Mouse (Mus musculus): ENCODE measurements around the gene Ppp2r5a. TPM values are rescaled to one million over a fixed set of nuclear protein-coding genes. Genes with fewer than 3 reads are reported as not detected.
"Not testable (repeated sequence)": the region's sequence is repeated elsewhere in the genome, so short reads cannot be mapped to it uniquely, and the experiment has no call there.

Gene Ppp2r5a
- polyA plus RNA-seq, 1 experiment, result 44.7 TPM

DNA sequence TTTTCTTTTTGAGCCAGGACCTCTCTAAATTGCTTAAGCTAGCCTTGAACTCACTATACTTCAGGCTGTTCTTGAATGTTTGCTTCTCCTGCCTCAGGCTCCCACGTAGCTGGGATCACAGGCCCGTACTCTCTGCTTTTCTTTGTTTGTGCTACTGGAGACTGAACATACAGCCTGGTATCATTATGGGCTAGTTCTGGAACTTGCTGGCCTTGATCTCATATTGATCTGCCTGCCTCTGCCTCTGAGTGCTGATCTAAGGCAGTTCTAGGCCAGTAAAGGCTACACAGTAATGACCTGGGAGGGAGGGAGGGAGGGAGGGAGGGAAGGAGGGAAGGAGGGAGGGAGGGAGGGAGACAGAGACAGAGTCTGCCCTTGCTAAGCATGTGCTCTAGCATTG is 20.1 kb upstream of the Ppp2r5a start:
- TF ChIP-seq CTCF (IDR thresholded peaks at IDR 0.05; ENCODE audit: borderline replicate concordance, insufficient read depth, low read depth, low read length) (no peak), POLR2A (IDR thresholded peaks at IDR 0.05; ENCODE audit: borderline replicate concordance, insufficient read depth, low read length) (no peak)
- Histone ChIP-seq H3K4me1 (ENCODE audit: control insufficient read depth, insufficient read depth, low read length) (no peaks in the 10 kb centered on the region), H3K4me3 (replicated peaks; ENCODE audit: insufficient read depth, low read depth, low read length) (no peak overlapping the region), H3K27me3 (ENCODE audit: control insufficient read depth, insufficient read depth, low read length) (no peaks in the 10 kb centered on the region), H3K27ac (ENCODE audit: insufficient read depth, low read length) (no peak overlapping the region)
- no peak for DNase-seq
- WGBS, result 92% methylated on average over 2 of the region's 2 CpGs

- DNase-seq; H3K27ac ChIP-seq (ENCODE audit: insufficient read depth, low read length); H3K27me3 ChIP-seq (ENCODE audit: control insufficient read depth, insufficient read depth, low read length); H3K4me1 ChIP-seq (ENCODE audit: control insufficient read depth, insufficient read depth, low read length); H3K4me3 ChIP-seq (replicated peaks; ENCODE audit: insufficient read depth, low read depth, low read length): not testable (repeated sequence)
- WGBS, result 80% methylated on average over 3 of the region's 3 CpGs
These were observed 19.6 kb upstream of the Ppp2r5a start for GRCm38 (mm10) chr1:191422714-191423113.

DNA sequence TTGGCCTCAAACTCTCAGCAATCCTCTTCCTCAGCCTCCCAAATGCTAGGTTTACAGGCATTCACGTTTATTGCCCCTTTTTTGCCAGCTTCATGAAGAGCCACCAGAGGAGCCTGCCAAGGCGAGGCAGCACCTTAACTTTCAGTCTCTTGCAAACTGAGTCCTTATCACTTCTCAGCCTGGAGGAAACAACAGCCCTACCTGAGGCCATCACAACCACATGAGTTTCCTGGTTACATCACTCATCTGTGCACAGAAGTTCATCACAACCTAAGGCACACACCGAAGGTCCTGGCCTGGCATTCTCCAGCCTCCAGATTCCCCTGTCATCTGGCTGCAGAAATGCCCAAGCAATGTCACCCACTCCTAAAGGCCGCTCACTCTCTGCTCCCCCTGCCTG is 19.1 kb upstream of the Ppp2r5a start:
- Histone ChIP-seq H3K27me3 (ENCODE audit: control insufficient read depth, insufficient read depth, low read length) (no peaks in the 10 kb centered on the region), H3K27ac (ENCODE audit: insufficient read depth, low read length) (no peak overlapping the region), H3K4me3 (replicated peaks; ENCODE audit: insufficient read depth, low read depth, low read length) (no peak overlapping the region), H3K4me1 (ENCODE audit: control insufficient read depth, insufficient read depth, low read length) (no peaks in the 10 kb centered on the region)
- no peak for TF ChIP-seq POLR2A (IDR thresholded peaks at IDR 0.05; ENCODE audit: borderline replicate concordance, insufficient read depth, low read length)
- TF ChIP-seq CTCF (IDR thresholded peaks at IDR 0.05; ENCODE audit: borderline replicate concordance, insufficient read depth, low read depth, low read length), result no peak
- no peak for DNase-seq
- 73% methylated on average over 4 of the region's 4 CpGs for WGBS

DNA sequence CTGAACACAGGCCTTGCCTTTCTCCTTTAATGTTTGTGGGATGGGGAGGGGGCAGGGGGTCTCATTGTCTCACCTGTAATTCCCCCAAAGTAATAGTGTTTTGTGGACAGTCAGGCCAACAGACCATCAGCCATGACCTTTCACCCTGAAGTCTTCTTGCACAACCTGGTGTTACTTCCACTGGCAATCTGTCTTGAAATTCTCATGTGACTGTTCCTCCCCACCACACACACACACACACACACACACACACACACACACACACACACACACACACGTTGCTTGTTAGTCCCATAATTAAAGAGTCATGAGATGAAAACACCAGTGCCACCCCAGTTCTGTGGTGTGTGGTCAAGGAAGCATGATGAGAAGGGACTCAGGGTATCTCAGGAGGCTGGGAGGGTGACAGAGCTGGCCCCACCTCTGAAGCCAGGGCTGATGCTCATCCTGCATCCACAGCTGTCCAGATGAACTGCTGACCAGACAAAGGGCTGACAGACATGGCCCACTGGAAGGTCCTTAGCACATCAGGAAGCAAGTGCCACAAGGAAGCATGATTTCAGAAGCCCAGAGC is 18.4 kb upstream of the Ppp2r5a start:
- no peak overlapping the region for H3K27ac ChIP-seq (ENCODE audit: insufficient read depth, low read length)
- no peaks in the 10 kb centered on the region for H3K4me1 ChIP-seq (ENCODE audit: control insufficient read depth, insufficient read depth, low read length)
- no peak for TF ChIP-seq CTCF (IDR thresholded peaks at IDR 0.05; ENCODE audit: borderline replicate concordance, insufficient read depth, low read depth, low read length)
- TF ChIP-seq POLR2A (IDR thresholded peaks at IDR 0.05; ENCODE audit: borderline replicate concordance, insufficient read depth, low read length), result no peak
- DNase-seq, result no peak
- no peak overlapping the region for H3K4me3 ChIP-seq (replicated peaks; ENCODE audit: insufficient read depth, low read depth, low read length)
- H3K27me3 ChIP-seq (ENCODE audit: control insufficient read depth, insufficient read depth, low read length), result no peaks in the 10 kb centered on the region
- WGBS, result 63% methylated on average over 1 of the region's 1 CpGs

- WGBS, result 61% methylated on average over 6 of the region's 6 CpGs
- Histone ChIP-seq H3K4me3 (replicated peaks; ENCODE audit: insufficient read depth, low read depth, low read length) (no peak overlapping the region), H3K27me3 (ENCODE audit: control insufficient read depth, insufficient read depth, low read length) (no peaks in the 10 kb centered on the region), H3K27ac (ENCODE audit: insufficient read depth, low read length) (no peak overlapping the region), H3K4me1 (ENCODE audit: control insufficient read depth, insufficient read depth, low read length) (no peaks in the 10 kb centered on the region)
- no peak for DNase-seq
- TF ChIP-seq POLR2A (IDR thresholded peaks at IDR 0.05; ENCODE audit: borderline replicate concordance, insufficient read depth, low read length) (no peak), CTCF (IDR thresholded peaks at IDR 0.05; ENCODE audit: borderline replicate concordance, insufficient read depth, low read depth, low read length) (no peak)
These were observed 17.9 kb upstream of the Ppp2r5a start for GRCm38 (mm10) chr1:191420930-191421404.

- Histone ChIP-seq H3K4me3 (replicated peaks; ENCODE audit: insufficient read depth, low read depth, low read length) (no peak overlapping the region), H3K27me3 (ENCODE audit: control insufficient read depth, insufficient read depth, low read length) (no peaks in the 10 kb centered on the region), H3K27ac (ENCODE audit: insufficient read depth, low read length) (no peak overlapping the region), H3K4me1 (ENCODE audit: control insufficient read depth, insufficient read depth, low read length) (no peaks in the 10 kb centered on the region)
- TF ChIP-seq POLR2A (IDR thresholded peaks at IDR 0.05; ENCODE audit: borderline replicate concordance, insufficient read depth, low read length) (no peak), CTCF (IDR thresholded peaks at IDR 0.05; ENCODE audit: borderline replicate concordance, insufficient read depth, low read depth, low read length) (no peak)
- WGBS, result 59% methylated on average over 8 of the region's 8 CpGs
- DNase-seq, result no peak
These were observed 17.1 kb upstream of the Ppp2r5a start for GRCm38 (mm10) chr1:191419991-191420751.

GRCm38 (mm10) chr1:191419421-191419820 is 16.3 kb upstream of the Ppp2r5a start:
- Histone ChIP-seq H3K4me1 (ENCODE audit: control insufficient read depth, insufficient read depth, low read length) (no peaks in the 10 kb centered on the region), H3K27ac (ENCODE audit: insufficient read depth, low read length) (no peak overlapping the region), H3K4me3 (replicated peaks; ENCODE audit: insufficient read depth, low read depth, low read length) (no peak overlapping the region), H3K27me3 (ENCODE audit: control insufficient read depth, insufficient read depth, low read length) (no peaks in the 10 kb centered on the region)
- 88% methylated on average over 6 of the region's 6 CpGs for WGBS
- DNase-seq, result no peak
- TF ChIP-seq POLR2A (IDR thresholded peaks at IDR 0.05; ENCODE audit: borderline replicate concordance, insufficient read depth, low read length), result no peak
- TF ChIP-seq CTCF (IDR thresholded peaks at IDR 0.05; ENCODE audit: borderline replicate concordance, insufficient read depth, low read depth, low read length), result no peak

GRCm38 (mm10) chr1:191418936-191419335 is 15.9 kb upstream of the Ppp2r5a start:
- no peaks in the 10 kb centered on the region for H3K4me1 ChIP-seq (ENCODE audit: control insufficient read depth, insufficient read depth, low read length)
- TF ChIP-seq CTCF (IDR thresholded peaks at IDR 0.05; ENCODE audit: borderline replicate concordance, insufficient read depth, low read depth, low read length) (no peak), POLR2A (IDR thresholded peaks at IDR 0.05; ENCODE audit: borderline replicate concordance, insufficient read depth, low read length) (no peak)
- WGBS, result 88% methylated on average over 4 of the region's 4 CpGs
- no peak overlapping the region for H3K27ac ChIP-seq (ENCODE audit: insufficient read depth, low read length)
- H3K4me3 ChIP-seq (replicated peaks; ENCODE audit: insufficient read depth, low read depth, low read length), result no peak overlapping the region
- no peak for DNase-seq
- H3K27me3 ChIP-seq (ENCODE audit: control insufficient read depth, insufficient read depth, low read length), result no peaks in the 10 kb centered on the region
